Mouse (Mus musculus): ENCODE measurements at regions not wholly inside any gene's neighbourhood (a gene's known extent, or its start where the extent isn't known, plus 50 kb on each side); places are given as distances from the start of the nearest gene placed in this dataset.

DNA sequence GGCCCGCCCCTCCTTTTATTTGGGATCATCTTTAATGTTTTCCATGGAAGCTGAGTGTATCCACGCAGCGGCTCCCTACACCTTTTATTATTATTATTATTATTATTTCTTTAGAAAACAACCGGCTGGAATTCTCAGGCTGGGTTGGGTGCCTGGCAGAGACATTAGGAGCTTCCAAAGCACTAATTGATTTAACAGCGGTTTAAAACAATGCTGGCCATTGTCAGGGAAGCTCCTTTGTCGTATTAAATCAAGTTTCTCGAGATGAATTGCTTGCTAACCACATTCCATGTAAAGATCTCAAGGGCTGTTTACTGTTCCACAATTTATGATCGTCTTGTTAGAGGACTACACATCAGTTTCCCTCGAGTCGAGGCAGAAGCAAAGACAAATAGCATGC is 539.4 kb downstream of the Etnk1 start:
- DNase-seq (ENCODE audit: low spot score in 2 of 2): no peak

DNA sequence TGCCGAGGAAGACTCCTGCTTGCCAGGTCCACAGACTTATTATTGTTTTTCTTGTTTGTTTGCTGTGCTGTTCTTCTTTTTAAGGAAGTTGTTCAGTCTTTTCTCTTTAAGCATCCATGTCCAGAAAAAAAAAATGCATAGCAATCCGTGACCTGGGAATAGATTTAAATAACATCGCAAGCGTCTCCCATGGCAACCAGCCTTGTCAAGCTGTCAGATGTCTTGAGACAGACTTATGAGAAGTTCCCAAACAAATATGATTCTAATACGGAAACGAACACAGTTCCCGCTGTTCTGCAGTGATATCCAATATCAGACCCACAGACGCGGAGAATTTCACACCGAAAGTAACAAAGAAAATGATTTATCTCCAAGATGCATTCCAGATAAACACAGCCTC is 547.4 kb downstream of the Etnk1 start:
- DNase-seq (ENCODE audit: low spot score in 2 of 2): no peak

DNA sequence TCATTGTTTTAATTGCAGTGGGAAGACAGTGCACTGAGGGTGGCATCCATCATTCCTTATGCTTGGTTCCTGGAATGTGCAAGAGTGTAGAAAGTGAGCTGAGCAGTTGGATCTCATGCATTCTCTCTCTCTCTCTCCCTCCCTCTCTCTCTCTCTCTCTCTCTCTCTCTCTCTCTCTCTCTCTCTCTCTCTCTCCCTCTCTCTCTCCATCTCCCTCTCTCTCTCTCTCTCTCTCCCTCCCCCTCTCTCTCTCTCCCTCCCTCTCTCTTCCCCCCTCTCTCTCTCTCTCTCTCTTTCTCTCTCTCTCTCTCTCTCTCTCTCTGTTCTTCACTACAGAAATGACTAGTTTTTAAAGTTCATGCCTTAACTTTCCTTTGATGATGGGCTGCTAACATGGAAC is 583.1 kb downstream of the Etnk1 start:
- no peak for DNase-seq (ENCODE audit: low spot score in 2 of 2)

DNA sequence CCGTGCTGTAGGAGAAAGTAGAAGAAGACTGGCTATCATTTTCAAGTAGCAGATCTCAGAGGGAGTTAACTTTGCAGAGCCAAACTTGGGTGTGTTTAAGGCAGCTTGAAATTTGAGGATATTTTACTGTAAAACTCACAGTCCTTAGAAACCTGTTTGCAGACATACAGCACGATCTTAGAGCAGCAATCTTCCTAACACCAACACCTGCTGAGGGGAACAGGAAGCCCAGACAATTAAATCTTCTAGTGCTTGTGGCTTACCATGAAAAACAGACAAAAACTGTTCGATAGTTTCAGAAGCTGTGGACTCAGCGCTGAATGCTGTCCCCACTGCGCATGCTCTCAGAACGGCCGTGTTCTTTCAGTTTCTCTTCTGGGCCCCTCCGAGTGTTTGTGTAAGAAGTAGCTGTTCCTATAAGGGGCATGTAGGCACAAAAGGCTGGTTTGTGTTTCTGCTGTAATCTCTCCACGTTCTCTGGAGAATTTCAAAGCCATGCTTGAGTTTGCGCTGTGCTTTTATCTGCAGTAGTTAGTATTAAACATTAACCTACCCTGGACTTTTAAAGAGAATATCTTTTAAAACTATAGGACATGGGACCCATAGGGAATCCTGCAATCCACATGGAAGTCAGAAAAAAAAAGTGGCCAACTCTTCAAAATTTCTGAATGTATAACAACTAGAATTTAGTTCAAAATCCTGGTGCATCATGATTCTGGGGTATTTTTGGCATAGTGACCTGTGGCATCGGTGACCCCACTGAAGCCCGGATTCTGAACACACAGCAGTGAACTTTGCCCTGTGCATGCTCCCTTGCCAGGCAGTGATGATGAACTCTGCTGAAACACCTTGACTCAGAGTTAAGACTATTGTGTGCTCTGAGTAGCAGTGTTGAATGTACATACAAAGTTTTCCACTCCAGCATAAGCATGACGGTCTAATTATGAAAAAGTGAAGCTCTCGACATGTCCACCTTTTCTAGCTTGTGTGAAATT is 584.4 kb downstream of the Etnk1 start:
- no peak for DNase-seq (ENCODE audit: low spot score in 2 of 2)

DNA sequence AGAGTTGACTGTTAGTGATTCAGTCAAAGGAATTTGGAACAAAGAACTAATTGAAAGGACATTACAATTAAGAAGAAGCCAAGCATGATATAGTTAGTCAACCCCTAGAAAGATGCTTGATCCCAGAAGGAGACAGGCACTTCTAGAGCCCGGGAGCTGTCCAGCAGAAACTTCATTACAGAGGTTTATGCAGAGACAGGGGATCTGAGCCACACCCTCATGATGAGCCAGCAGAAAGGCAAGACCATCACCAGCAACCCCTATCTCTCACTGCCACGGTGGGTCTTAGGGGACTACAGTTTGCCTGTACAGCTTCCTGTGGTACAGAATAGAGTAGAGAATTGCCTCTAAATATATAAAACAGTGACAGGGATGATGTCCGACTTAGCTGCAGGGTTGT is 590.4 kb downstream of the Etnk1 start:
- no peak for DNase-seq (ENCODE audit: low spot score in 2 of 2)

DNA sequence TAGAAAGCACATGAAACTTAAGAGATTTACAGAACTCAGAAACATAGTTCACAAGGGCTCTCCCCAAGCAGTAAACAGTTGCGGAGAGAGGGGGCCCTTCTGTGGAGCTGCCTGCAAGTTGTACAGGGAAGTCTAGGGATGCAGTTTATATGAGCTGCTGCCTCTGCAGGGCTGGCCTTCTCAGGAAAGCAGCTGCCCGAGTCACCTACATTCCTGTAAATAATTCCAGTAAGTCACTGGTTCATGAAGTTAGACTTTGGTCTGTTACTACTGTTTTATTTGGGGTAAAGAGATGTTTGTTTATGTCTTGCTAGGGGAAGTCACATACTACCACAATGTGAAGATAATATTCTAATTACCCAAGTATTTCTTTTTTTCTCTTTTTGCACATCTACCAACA is 601.1 kb downstream of the Etnk1 start:
- DNase-seq (ENCODE audit: low spot score in 2 of 2): no peak
